Mouse (Mus musculus) liver, postnatal 0 days (tissue): ENCODE data around the gene Zfp618. TPM values are rescaled to one million over a fixed set of nuclear protein-coding genes. Genes with fewer than 3 reads are reported as not detected.

Experiments used
- ATAC-seq: fragments of 200-750 bp; cut with Nextera tagmentation; 2 replicates; pipeline ENCODE4 v1.8.0; 2017; ENCODE audit warnings: mild to moderate bottlenecking, moderate library complexity
- DNase-seq: peaks from one replicate; pipeline ENCODE4 v3.0.0-alpha.2; 2016
- H3K27ac ChIP-seq: fragments of 300-500 bp; sonication (generic); 2 replicates; pipeline ENCODE4 v1.5.1; 2014; ENCODE audit warnings: antibody characterized with exemption, moderate library complexity, mild to moderate bottlenecking, low read depth
- H3K27me3 ChIP-seq: fragments of 300-500 bp; sonication (generic); 2 replicates; pipeline ENCODE4 v1.6.1; 2014; ENCODE audit warnings: low read length, control low read depth, mixed read lengths; ENCODE audit not compliant: insufficient read depth
- H3K36me3 ChIP-seq: fragments of 300-500 bp; sonication (generic); replicated peaks from 2 replicates; pipeline ENCODE4 v1.6.1; 2014; ENCODE audit warnings: mild to moderate bottlenecking, control low read depth, low read length, moderate library complexity, mixed read lengths; ENCODE audit not compliant: insufficient read depth
- H3K4me1 ChIP-seq: fragments of 300-500 bp; sonication (generic); 2 replicates; pipeline ENCODE4 v1.6.1; 2014; ENCODE audit warnings: antibody characterized with exemption, mild to moderate bottlenecking, control low read depth; ENCODE audit not compliant: insufficient read depth
- H3K4me2 ChIP-seq: fragments of 300-500 bp; sonication (generic); 2 replicates; pipeline ENCODE4 v1.6.1; 2014; ENCODE audit warnings: low read depth, mild to moderate bottlenecking, low read length, moderate library complexity, mixed read lengths
- H3K4me3 ChIP-seq: fragments of 300-500 bp; sonication (generic); 2 replicates; pipeline ENCODE4 v1.5.1; 2014; ENCODE audit warnings: low read depth, low read length
- H3K9ac ChIP-seq: fragments of 300-500 bp; sonication (generic); replicated peaks from 2 replicates; pipeline ENCODE4 v1.6.1; 2014; ENCODE audit warnings: mild to moderate bottlenecking, moderate library complexity
- H3K9me3 ChIP-seq: fragments of 300-500 bp; sonication (generic); 2 replicates; pipeline ENCODE4 v1.6.1; 2016; ENCODE audit warnings: mild to moderate bottlenecking, control low read depth, low read length, mixed read lengths
- CTCF ChIP-seq: sonication (generic); IDR thresholded peaks from 2 replicates; pipeline ENCODE4 v1.5.1; 2016; ENCODE audit warnings: antibody characterized with exemption, low read depth
- EP300 ChIP-seq: IDR thresholded peaks from 2 replicates; pipeline ENCODE4 v1.6.1; 2016; ENCODE audit warnings: antibody characterized with exemption, low read depth, mild to moderate bottlenecking
- WGBS: fragments of 180-500 bp; shearing (Covaris S2); extraction: QIAGEN DNeasy Blood & Tissue Kit; methylation state at CpG from one replicate; pipeline ENCODE4 v1.1.7; 2014; ENCODE audit not compliant: insufficient replicate concordance; 5-methylcytosine and 5-hydroxymethylcytosine counted together
- polyA plus RNA-seq: library from polyadenylated mRNA; unstranded; fragments of >200 nt; fragmentation: Nextera tagmentation; extraction: Ambion mirVana; gene quantifications from 2 replicates; pipeline ENCODE4 v1.2.1, GENCODE M21; 2015

Gene Zfp618
- polyA plus RNA-seq, 1 experiment from 2014 or later, result 4.5 TPM

DNA sequence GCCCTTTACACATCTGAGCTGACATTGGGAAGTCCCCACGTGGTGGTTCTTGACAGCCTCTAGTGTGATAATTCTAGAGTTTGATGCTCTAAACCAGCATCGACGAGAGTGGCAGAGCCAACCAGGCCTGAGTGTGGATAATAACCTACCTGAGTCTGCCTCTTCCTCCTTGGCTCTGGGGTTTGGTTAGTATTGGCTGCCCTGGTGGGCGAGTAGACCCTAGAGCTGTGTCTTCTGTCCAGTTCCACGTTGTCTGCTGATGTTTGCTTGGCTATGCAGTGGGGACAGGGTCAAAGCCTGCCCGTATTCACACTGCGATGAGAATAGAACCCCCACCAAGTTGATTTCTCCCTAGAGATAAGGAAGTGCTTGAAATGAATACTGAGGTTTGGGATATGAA is 58.1 kb downstream of the Zfp618 start:
- H3K27me3 ChIP-seq, result no peaks in the 10 kb centered on the region
- no peak overlapping the region for H3K27ac ChIP-seq
- no peaks in the 10 kb centered on the region for H3K9me3 ChIP-seq
- peaks cover 9% of the 10 kb centered on the region for H3K4me1 ChIP-seq
- H3K36me3 ChIP-seq, result no peaks in the 10 kb centered on the region
- H3K4me3 ChIP-seq, result no peak overlapping the region
- no peak overlapping the region for H3K9ac ChIP-seq
- DNase-seq (no peak), ATAC-seq (no peak)
- TF ChIP-seq EP300, result no peak
- no peak for TF ChIP-seq CTCF
- WGBS, result 77% methylated on average over 7 of the region's 7 CpGs
- no peak overlapping the region for H3K4me2 ChIP-seq

DNA sequence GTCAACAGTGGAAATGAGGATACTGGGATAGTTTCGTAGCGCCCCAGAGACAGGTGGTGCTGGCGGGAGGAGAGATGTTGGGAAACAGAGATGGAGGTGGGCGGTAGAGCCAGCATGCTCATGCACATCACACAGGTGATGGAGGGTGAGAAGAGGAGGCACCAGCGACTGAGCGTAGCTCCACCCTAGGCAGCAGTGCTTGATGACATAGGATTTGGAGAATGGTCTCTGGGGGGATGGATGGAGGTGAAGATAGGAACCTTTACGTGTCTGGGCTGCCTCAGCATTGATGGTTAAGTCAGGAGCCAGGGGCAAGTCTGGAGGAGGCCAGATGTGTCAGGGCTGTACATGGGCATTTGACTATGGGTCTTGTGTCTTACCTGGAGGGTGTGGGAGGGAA is 58.7 kb downstream of the Zfp618 start:
- Histone ChIP-seq H3K4me3 (no peak overlapping the region), H3K9ac (no peak overlapping the region), H3K9me3 (no peaks in the 10 kb centered on the region), H3K4me2 (no peak overlapping the region), H3K27me3 (no peaks in the 10 kb centered on the region), H3K4me1 (peaks cover 9% of the 10 kb centered on the region), H3K27ac (no peak overlapping the region), H3K36me3 (no peaks in the 10 kb centered on the region)
- 84% methylated on average over 7 of the region's 7 CpGs for WGBS
- ATAC-seq (no peak), DNase-seq (no peak)
- TF ChIP-seq CTCF (no peak), EP300 (no peak)

DNA sequence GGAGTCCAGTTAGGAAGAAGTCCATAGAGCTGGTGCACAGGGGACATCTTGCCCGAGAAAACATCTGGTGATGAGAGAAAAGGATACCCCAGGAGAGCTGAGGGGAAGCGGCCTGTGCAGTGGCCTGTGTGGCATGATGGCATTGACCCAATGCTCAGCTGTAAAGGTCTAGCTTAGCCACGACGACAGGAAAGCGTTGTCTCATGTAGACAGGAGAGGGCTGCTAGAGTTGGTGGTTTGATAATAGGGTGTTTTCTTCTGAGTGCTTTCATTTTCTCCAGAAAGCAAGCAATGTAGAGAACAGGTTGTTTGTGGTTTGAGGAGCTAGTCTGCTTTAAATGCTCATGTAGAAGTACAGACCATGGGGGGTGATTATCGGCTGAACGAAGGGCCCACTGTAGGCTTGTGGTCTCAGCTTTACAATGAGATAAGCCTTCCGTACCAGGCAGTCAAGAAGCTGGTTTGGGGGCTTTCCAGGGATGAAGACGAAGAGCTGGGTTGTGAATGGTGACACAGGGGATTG is 59.4 kb downstream of the Zfp618 start:
- no peaks in the 10 kb centered on the region for H3K9me3 ChIP-seq
- H3K36me3 ChIP-seq, result no peaks in the 10 kb centered on the region
- DNase-seq (no peak), ATAC-seq (no peak)
- H3K27me3 ChIP-seq, result no peaks in the 10 kb centered on the region
- H3K4me2 ChIP-seq, result no peak overlapping the region
- peaks cover 6% of the 10 kb centered on the region for H3K4me1 ChIP-seq
- WGBS, result 61% methylated on average over 9 of the region's 9 CpGs
- H3K9ac ChIP-seq, result no peak overlapping the region
- H3K4me3 ChIP-seq, result no peak overlapping the region
- TF ChIP-seq EP300 (no peak), CTCF (no peak)
- H3K27ac ChIP-seq, result no peak overlapping the region

DNA sequence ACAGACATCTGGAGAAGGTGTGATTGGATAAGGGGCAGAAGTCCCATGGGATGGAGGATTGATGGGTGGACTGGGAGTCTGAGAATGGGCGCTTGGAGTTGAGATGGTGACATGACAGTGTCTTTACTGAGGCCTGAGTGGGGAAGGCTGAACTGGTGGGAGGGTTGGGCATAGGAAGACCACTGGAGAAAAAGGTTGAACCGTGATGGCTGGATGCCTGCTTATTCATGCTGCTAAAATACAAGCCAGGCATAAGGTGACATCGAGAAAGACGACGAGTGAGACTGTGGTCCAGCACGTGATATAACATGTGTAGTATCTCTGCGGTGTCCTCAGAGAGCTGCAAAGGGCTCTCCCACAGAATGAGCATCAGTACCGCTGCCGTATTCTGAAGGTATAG is 59.9 kb downstream of the Zfp618 start:
- WGBS, result 74% methylated on average over 9 of the region's 9 CpGs
- no peak for TF ChIP-seq EP300
- TF ChIP-seq CTCF, result no peak

DNA sequence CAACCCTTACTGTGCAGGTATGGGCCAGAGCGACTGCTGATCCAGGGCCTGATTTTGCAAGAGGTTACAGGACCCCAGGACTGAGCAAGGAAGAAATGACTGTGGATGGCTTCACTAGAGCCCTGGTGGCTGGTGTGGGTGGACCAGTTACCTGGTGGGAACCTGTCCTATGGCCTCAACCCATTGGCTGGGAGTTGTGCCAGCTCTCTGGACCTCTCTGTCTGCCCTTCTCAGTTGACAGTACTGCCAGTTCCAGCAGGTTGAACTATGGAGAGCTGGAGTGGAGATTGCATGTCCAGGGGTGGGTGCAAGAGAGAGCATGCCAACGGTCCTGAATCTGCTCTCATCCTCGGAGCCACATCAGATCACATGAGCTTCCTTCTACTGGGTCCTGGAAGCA is 60.9 kb downstream of the Zfp618 start:
- no peak overlapping the region for H3K9ac ChIP-seq
- 69% methylated on average over 3 of the region's 3 CpGs for WGBS
- H3K4me3 ChIP-seq, result no peak overlapping the region
- H3K27me3 ChIP-seq, result no peaks in the 10 kb centered on the region
- no peaks in the 10 kb centered on the region for H3K9me3 ChIP-seq
- no peak for DNase-seq
- no peak for ATAC-seq
- H3K27ac ChIP-seq, result no peak overlapping the region
- H3K4me2 ChIP-seq, result no peak overlapping the region
- no peaks in the 10 kb centered on the region; the same call in none of the 2 replicates for H3K4me1 ChIP-seq
- no peaks in the 10 kb centered on the region for H3K36me3 ChIP-seq
- TF ChIP-seq EP300 (no peak), CTCF (no peak)

More for the DNA sequence above, 59.9 kb downstream of the Zfp618 start:
- H3K36me3 ChIP-seq, result no peaks in the 10 kb centered on the region
- no peak for ATAC-seq
- H3K4me2 ChIP-seq, result no peak overlapping the region
- no peak overlapping the region for H3K27ac ChIP-seq
- H3K9ac ChIP-seq, result no peak overlapping the region
- no peaks in the 10 kb centered on the region for H3K27me3 ChIP-seq
- DNase-seq, result no peak
- peaks cover 4% of the 10 kb centered on the region for H3K4me1 ChIP-seq
- no peaks in the 10 kb centered on the region for H3K9me3 ChIP-seq
- H3K4me3 ChIP-seq, result no peak overlapping the region

DNA sequence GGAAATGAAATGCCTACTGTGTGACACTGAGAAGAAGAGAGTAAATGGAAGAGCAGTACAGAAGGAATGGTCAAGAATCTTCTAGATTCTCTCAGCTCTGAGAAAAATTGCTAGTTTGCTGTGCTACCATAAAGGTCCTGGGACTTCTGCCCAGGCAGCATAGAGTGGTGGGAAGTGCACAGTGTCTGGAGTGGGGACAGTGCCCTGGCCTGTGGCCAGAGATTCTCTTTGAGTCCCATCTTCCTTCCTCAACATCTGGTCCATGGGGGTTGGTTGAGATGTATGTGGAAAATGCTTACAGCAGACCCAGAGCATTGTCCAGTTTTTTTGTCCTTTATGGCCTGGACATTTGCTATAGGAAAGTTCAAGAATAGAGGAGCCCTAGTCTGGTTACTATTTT is 62.1 kb downstream of the Zfp618 start:
- Histone ChIP-seq H3K4me2 (no peak overlapping the region), H3K4me1 (no peaks in the 10 kb centered on the region), H3K27ac (no peak overlapping the region), H3K4me3 (no peak overlapping the region), H3K36me3 (no peaks in the 10 kb centered on the region), H3K27me3 (no peaks in the 10 kb centered on the region), H3K9me3 (no peaks in the 10 kb centered on the region), H3K9ac (no peak overlapping the region)
- TF ChIP-seq CTCF, result no peak
- ATAC-seq (no peak), DNase-seq (no peak)

DNA sequence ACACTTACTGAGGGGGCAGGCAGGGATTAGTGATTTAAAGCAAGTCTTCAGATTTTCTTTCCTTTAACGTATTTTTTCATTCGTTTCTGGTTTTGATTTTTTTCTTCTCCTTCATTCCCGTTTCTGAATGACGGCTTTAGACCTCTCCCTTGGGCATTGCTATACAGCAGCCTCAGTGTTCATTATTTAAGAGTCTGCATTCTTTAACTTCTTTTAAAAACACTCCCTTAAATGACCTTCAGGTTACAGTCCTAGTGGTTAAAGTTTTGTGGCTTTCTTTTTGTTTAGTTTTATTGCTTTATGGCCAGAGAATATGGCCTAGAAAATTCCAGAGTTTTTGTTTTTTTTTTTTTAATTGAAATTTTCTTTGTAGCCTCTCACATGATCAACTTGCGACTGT is 64.8 kb downstream of the Zfp618 start:
- Histone ChIP-seq H3K9me3 (no peaks in the 10 kb centered on the region), H3K4me1 (no peaks in the 10 kb centered on the region), H3K4me3 (no peak overlapping the region), H3K27me3 (no peaks in the 10 kb centered on the region), H3K9ac (no peak overlapping the region), H3K27ac (no peak overlapping the region), H3K36me3 (no peaks in the 10 kb centered on the region), H3K4me2 (no peak overlapping the region)
- DNase-seq, result no peak
- ATAC-seq, result no peak
- TF ChIP-seq CTCF (no peak), EP300 (no peak)
- 74% methylated on average over 5 of the region's 5 CpGs for WGBS
